Mouse (Mus musculus) Muller cell, postnatal 12 days (primary cell): Measurements from ENCODE around the gene Serinc3.
"Not testable (repeated sequence)": the region's sequence is repeated elsewhere in the genome, so short reads cannot be mapped to it uniquely, and the experiment has no call there.

Source experiments
- DNase-seq: peaks from one replicate; pipeline ENCODE4 v3.0.0-alpha.2; 2015; ENCODE audit errors: inconsistent ontology term

Serinc3 gene

GRCm38 (mm10) chr2:163631223-163631622 is 13.7 kb downstream of the Serinc3 start:
- no peak for DNase-seq

GRCm38 (mm10) chr2:163621401-163621800 is 23.5 kb downstream of the Serinc3 start:
- DNase-seq = not testable (repeated sequence)

- no peak for DNase-seq
Observed at GRCm38 (mm10) chr2:163620451-163620850, 24.5 kb downstream of the Serinc3 start.

DNA sequence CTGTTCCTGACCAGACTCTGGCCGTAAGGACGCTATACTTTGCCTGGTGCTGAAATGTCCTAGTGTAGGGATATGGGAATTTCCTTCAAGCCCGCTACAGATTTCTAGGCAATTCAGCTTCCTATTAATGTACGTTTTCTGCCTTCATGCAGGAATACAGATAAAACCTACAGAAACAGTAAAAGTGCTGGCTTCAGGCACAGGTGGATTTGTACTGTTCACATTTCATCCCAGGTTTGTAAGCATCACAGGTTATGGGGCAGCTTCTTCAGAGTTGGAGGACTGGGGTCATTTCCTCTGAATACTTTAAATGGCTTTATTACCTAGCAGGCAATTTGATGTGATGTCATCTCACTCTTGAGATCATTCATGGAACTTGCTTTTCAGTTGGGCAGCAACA is 27.1 kb downstream of the Serinc3 start:
- DNase-seq = no peak

DNA sequence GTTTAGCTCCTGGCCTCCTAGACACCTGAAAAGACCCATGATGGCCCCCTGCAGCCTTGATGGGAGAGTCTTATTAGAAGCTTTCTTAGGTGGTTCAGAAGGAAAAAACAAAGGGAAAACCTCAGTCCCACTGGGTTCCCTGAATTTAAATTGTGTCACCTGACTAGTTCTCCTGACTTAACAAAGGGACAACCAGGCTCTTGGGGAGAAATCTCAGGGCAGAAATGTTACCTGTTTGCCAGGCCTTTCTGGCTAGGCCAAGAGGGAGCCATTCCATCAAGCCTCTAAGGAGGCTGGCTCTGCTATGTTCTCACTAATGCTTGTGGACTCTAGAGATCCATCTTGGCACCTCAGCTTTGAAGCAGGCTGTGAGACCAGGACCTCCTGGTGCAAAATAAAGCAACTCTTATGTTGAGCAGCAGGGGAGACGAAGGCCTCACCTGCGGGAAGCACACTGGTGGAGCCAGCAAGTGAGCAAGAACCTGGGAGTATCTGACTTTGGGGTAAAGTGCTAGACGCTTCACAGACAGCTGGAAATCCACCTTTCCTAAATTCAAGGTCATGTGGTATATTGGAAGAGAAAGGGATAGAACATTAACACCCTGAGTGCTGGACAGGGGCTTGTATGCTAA is 27.6 kb downstream of the Serinc3 start:
- DNase-seq = no peak

DNA sequence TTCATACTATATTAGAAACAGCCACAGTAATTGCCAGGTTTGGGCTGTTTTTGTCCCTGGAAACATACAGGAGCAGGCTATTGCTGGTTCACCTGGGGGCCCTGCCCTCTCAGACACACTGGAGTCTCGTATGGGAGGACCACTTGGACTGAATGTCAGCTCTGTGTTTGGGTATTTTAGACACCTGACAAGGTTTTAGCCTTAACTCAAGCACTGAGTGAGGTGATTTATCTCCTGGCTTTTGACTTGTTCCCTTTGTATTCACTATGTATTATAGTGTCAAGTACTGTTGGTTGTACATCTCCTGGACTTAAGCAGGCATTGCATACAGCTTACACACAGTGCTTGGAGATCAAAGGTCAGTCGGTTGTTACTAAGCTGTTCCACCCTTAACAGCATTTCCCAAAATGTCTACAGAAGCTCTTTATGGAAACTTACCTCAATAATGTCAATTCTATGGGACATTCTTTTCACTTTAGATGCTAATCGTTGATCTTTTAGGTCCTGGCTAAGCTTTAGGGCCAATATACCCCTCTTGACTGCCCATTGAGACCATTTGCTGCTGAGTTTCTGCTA is 28.2 kb downstream of the Serinc3 start:
- DNase-seq = no peak

- DNase-seq = no peak
Observed at GRCm38 (mm10) chr2:163615906-163616651, 28.9 kb downstream of the Serinc3 start.

- DNase-seq = no peak
Observed at GRCm38 (mm10) chr2:163615401-163615800, 29.5 kb downstream of the Serinc3 start.

- DNase-seq = no peak
Observed at GRCm38 (mm10) chr2:163613990-163614389, 30.9 kb downstream of the Serinc3 start.

GRCm38 (mm10) chr2:163613206-163613605 is 31.7 kb downstream of the Serinc3 start:
- no peak for DNase-seq

- no peak for DNase-seq
Observed at GRCm38 (mm10) chr2:163611176-163611575, 33.8 kb downstream of the Serinc3 start.

DNA sequence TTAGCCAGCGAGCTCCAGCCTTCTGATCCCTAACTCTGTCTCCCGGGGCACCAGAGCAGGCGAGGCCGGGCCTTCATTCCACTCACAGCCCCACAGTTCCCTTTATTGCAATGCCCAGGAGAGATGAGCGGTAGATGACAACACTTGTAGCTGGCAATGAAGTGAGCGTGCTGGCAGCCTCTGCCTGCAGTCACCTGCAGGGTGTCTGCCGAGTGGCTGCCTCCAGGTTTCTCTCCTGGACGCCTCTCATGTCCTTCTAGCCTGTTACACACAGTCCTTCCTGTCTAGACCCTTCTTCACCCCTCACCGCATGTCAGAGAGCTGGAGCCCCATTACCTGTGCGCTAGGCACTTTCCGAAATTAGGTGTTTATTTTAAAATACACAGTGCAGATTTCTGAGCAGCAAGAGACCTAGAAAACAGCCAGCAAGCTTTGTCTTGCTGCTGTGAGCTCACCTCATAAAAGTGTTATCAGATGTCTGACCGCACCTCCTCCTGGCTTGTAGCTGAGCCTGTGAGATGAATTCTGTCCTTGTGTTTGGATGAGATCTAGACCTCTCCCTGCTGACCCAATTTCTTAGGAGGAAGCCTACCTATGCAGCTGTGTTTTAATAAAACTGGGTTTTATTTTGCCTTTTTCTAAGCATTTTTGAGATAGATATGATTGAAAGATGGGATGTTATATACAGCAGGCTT is 35.5 kb downstream of the Serinc3 start:
- no peak for DNase-seq

DNA sequence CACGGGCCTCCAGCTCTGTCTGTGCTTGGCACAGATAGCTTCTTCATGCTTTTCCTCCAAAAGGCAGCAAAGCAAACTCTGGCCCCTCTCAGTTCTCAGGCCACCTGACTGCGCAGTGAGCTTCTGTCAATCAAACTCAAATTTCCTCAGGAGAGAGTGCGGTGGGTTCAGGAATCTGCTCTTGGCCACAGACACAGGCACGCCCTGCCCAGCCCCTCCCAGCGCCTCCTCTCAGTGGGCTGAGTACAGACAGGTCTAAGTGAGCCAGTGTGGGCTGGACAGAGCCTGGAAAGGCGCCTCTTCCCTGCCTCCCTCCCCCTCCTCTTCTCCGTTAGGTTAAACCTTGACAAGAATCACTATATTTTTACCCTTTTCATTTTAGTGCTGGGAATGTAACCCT is 36.9 kb downstream of the Serinc3 start:
- no peak for DNase-seq

GRCm38 (mm10) chr2:163606161-163606560 is 38.8 kb downstream of the Serinc3 start:
- no peak for DNase-seq

DNA sequence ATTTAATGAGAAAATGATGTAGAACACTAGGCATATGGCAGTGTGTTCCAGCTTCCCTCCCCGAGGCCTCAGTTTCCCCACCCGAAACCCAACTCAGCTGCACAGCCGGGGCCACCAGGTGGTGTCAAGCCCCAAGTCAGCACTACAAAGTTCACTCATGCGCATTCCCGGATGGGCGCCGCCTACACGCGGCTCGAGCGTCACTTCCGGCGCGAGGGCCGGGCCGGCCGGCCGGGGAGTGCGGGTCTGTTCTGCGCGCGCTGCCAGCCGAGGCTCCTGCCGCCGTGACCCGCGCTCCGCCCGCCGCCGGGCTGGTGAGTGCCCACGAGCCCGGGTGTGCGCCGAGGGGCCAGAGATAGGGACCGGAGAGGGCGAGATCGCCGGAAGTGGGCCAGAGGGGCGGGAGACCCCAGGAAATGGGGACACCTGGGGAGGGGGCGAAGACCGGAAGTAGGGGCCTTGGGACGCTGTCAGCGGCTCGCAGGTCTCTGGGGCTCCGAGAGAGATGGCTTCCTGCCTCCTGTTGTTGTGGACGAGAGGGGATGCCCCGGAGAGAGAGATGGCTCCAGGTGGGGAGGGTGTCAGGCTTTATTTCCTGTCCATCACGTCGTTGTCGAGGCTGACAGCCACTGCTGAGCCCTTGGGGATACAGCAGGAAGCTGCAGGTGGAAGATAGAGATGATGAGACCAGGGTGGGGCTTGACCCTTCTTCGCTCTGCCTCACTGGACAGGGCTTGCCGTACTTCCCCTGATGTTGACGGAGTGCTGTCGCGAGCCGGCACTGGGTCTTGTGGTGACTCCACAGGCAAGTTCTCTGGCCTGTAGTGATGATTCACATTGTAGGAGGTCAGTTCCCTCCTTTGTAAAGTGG is 42.6 kb downstream of the Serinc3 start, which contains the start of gene Ttpal:
Ttpal (plus strand) TSS at position 214 of the 871 bp plus-strand sequence.
- peak; percentile 90 for DNase-seq

DNA sequence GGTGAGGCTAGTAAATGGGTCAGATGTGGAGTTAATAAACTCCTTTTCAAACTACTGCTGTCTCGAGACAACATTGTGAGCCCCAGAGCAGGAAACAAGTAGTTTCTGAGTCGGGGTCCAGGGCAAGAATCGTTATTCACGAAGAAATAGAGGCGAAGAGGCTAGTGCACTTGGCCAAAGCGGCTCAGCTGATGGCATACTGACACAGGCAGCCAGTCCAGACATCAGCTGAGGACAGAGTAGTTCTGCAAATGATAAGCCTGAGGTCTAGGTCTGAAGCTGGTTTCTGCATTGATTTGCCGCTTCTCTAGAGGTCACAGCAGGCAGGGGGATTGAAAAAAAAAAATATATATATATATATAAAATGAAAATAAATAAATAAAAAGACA is 43.2 kb downstream of the Serinc3 start:
- DNase-seq = no peak

DNA sequence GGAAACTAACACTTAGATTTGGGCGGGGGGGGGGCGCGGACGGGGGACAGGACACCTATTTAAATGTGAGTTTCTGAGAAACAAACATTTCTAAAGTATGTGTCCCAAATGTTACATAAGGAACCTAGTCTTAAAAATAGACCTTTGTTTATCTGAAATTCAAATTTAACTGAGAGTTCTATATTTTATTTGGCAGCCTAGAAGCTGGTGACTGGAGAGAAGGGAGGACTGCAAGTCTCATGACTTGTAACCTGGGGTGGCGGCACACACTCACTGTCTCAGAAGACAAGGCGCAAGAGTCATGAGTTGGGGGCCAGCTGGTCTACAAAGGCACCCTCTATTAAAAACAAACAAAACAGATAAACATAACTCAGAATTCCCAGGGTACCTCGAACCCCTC is 43.9 kb downstream of the Serinc3 start:
- no peak for DNase-seq

DNA sequence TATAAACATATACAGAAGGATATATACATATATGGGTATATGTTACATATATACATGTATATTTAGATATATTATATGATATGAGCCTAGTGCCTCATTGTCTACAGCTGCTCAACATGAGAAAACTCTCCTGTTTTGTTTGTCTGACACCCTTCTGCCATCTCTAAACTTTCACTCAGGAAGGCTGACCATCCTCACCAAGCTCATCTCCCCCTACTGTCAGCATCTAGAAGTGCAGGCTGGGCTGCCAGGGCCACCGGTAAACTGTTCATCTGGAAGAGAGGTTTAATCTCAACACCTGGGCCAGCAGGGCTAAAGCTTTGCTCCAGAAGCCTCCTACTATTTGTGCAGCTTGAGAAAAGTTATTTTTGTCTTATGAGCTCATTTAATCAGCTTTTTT is 45.7 kb downstream of the Serinc3 start:
- peak; percentile 46 for DNase-seq

GRCm38 (mm10) chr2:163597661-163598060 is 47.3 kb downstream of the Serinc3 start:
- DNase-seq = no peak

GRCm38 (mm10) chr2:163596873-163597155 is 48.1 kb downstream of the Serinc3 start:
- DNase-seq = no peak

DNA sequence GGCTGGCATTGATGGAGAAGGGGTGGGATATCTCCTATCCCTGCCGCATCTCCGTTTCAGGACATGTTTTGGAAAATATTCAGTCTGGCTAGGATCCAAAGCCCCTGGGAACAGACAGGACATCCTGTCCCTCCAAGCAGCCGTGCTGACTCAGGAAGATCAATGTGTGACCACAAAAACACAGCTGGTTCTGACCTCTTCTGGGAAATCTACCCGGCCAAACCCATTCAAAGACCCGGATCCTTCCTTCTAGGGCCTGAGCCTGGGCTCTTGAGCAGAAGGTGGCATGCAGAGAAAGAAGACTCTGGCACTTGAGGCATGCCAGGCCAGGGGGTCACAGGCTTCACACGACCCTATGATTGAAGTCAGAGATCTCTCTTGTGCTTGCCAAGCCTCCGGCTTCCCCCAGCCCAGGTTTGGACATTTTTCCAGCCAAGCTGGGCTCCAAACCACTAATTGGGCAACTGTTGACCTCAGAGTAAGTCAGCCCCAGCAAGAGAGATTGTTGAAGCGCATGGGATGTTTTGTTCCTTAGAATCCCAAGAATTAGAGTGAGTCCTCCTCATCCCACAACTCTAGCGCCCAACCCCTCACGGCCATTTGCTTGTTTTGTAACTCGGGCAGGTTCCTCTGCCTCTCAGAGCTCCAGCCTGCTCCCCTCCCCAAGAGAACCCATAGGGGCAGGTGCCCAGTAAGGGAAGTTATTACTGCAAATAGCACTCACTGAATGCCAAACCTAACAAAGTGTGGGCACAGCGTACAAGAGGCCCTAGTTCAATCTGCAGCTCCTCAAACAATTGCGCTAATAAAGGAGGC is 48.7 kb downstream of the Serinc3 start:
- DNase-seq = peak; percentile 92
